Mouse (Mus musculus): ENCODE data around the gene Gm49336. TPM values are rescaled to one million over a fixed set of nuclear protein-coding genes. Genes with fewer than 3 reads are reported as not detected.

Gene Gm49336
- polyA plus RNA-seq, 1 experiment from 2014 or later: 63.9 TPM

GRCm38 (mm10) chr14:60216125-60216524, 35.2 kb downstream of the Gm49336 start:
- no peak overlapping the region for H3K9ac ChIP-seq
- H3K36me3 ChIP-seq: peaks cover 19% of the 10 kb centered on the region
- no peaks in the 10 kb centered on the region for H3K27me3 ChIP-seq
- no peaks in the 10 kb centered on the region for H3K4me1 ChIP-seq
- H3K27ac ChIP-seq: no peak overlapping the region
- no peak overlapping the region for H3K4me3 ChIP-seq
- no peaks in the 10 kb centered on the region for H3K9me3 ChIP-seq (replicated peaks)
- no peak overlapping the region for H3K4me2 ChIP-seq (replicated peaks)
- WGBS: 90% methylated on average over 1 of the region's 1 CpGs
- no peak for ATAC-seq (ENCODE audit: low FRiP score)

- Histone ChIP-seq H3K27ac (no peak overlapping the region), H3K9ac (no peak overlapping the region), H3K27me3 (no peaks in the 10 kb centered on the region), H3K9me3 (replicated peaks) (no peaks in the 10 kb centered on the region), H3K36me3 (peaks cover 19% of the 10 kb centered on the region), H3K4me2 (replicated peaks) (no peak overlapping the region), H3K4me3 (no peak overlapping the region), H3K4me1 (no peaks in the 10 kb centered on the region)
- ATAC-seq (ENCODE audit: low FRiP score): no peak
- 95% methylated on average over 3 of the region's 3 CpGs for WGBS
Measured at GRCm38 (mm10) chr14:60215000-60215399, 36.3 kb downstream of the Gm49336 start.

GRCm38 (mm10) chr14:60214040-60214439, 37.3 kb downstream of the Gm49336 start:
- WGBS: 77% methylated on average over 1 of the region's 1 CpGs
- peaks cover 16% of the 10 kb centered on the region for H3K36me3 ChIP-seq
- H3K9ac ChIP-seq: no peak overlapping the region

GRCm38 (mm10) chr14:60209166-60209565, 42.1 kb downstream of the Gm49336 start:
- Histone ChIP-seq H3K4me2 (replicated peaks) (no peak overlapping the region), H3K27ac (no peak overlapping the region), H3K4me1 (no peaks in the 10 kb centered on the region), H3K27me3 (no peaks in the 10 kb centered on the region), H3K4me3 (no peak overlapping the region), H3K9ac (no peak overlapping the region), H3K9me3 (replicated peaks) (no peaks in the 10 kb centered on the region), H3K36me3 (no peaks in the 10 kb centered on the region)
- ATAC-seq (ENCODE audit: low FRiP score): no peak
- WGBS: 91% methylated on average over 7 of the region's 7 CpGs

More at GRCm38 (mm10) chr14:60214040-60214439, 37.3 kb downstream of the Gm49336 start:
- H3K27ac ChIP-seq: no peak overlapping the region
- no peaks in the 10 kb centered on the region for H3K27me3 ChIP-seq
- no peaks in the 10 kb centered on the region for H3K9me3 ChIP-seq (replicated peaks)
- H3K4me3 ChIP-seq: no peak overlapping the region
- H3K4me2 ChIP-seq (replicated peaks): no peak overlapping the region
- no peak for ATAC-seq (ENCODE audit: low FRiP score)
- no peaks in the 10 kb centered on the region for H3K4me1 ChIP-seq

GRCm38 (mm10) chr14:60204993-60205392, 46.3 kb downstream of the Gm49336 start:
- no peaks in the 10 kb centered on the region for H3K36me3 ChIP-seq
- no peaks in the 10 kb centered on the region for H3K9me3 ChIP-seq (replicated peaks)
- H3K4me1 ChIP-seq: no peaks in the 10 kb centered on the region
- no peak for ATAC-seq (ENCODE audit: low FRiP score)
- H3K4me3 ChIP-seq: no peak overlapping the region
- no peaks in the 10 kb centered on the region for H3K27me3 ChIP-seq
- no peak overlapping the region for H3K9ac ChIP-seq
- 89% methylated on average over 6 of the region's 6 CpGs for WGBS
- no peak overlapping the region for H3K27ac ChIP-seq
- no peak overlapping the region for H3K4me2 ChIP-seq (replicated peaks)

GRCm38 (mm10) chr14:60196884-60197283, 54.4 kb downstream of the Gm49336 start, which contains the start of gene Atp8a2:
Atp8a2 (minus strand) TSS chr14:60197179.
- H3K4me2 ChIP-seq (replicated peaks): no peak within 1 kb of the TSS
- no peak within 1 kb of the TSS for H3K9ac ChIP-seq
- H3K36me3 ChIP-seq: no peaks in the 10 kb centered on the region
- H3K9me3 ChIP-seq (replicated peaks): no peaks in the 10 kb centered on the region
- ATAC-seq (ENCODE audit: low FRiP score): no peak
- H3K27ac ChIP-seq: no peak within 1 kb of the TSS
- H3K4me3 ChIP-seq: no peak within 1 kb of the TSS
- H3K4me1 ChIP-seq: no peaks in the 10 kb centered on the region
- no peaks in the 10 kb centered on the region for H3K27me3 ChIP-seq
- 84% methylated on average over 7 of the region's 7 CpGs for whole genome bisulfite sequencing

GRCm38 (mm10) chr14:60195999-60196398, 55.3 kb downstream of the Gm49336 start:
- no peaks in the 10 kb centered on the region for H3K36me3 ChIP-seq
- H3K27me3 ChIP-seq: no peaks in the 10 kb centered on the region
- ATAC-seq (ENCODE audit: low FRiP score): no peak
- H3K9ac ChIP-seq: no peak overlapping the region
- 87% methylated on average over 5 of the region's 5 CpGs for WGBS
- no peak overlapping the region for H3K27ac ChIP-seq
- no peak overlapping the region for H3K4me2 ChIP-seq (replicated peaks)
- no peaks in the 10 kb centered on the region for H3K4me1 ChIP-seq
- H3K9me3 ChIP-seq (replicated peaks): no peaks in the 10 kb centered on the region
- H3K4me3 ChIP-seq: no peak overlapping the region

- no peaks in the 10 kb centered on the region for H3K27me3 ChIP-seq
- no peaks in the 10 kb centered on the region for H3K9me3 ChIP-seq (replicated peaks)
- H3K27ac ChIP-seq: no peak overlapping the region
- H3K36me3 ChIP-seq: no peaks in the 10 kb centered on the region
- WGBS: 87% methylated on average over 1 of the region's 1 CpGs
- no peak for ATAC-seq (ENCODE audit: low FRiP score)
- no peak overlapping the region for H3K4me2 ChIP-seq (replicated peaks)
- no peaks in the 10 kb centered on the region for H3K4me1 ChIP-seq
- no peak overlapping the region for H3K9ac ChIP-seq
- no peak overlapping the region for H3K4me3 ChIP-seq
Measured at GRCm38 (mm10) chr14:60194606-60195005, 56.7 kb downstream of the Gm49336 start.

GRCm38 (mm10) chr14:60189771-60190170, 61.5 kb downstream of the Gm49336 start:
- no peak overlapping the region for H3K4me2 ChIP-seq (replicated peaks)
- H3K36me3 ChIP-seq: no peaks in the 10 kb centered on the region
- ATAC-seq (ENCODE audit: low FRiP score): no peak
- no peak overlapping the region for H3K4me3 ChIP-seq
- no peaks in the 10 kb centered on the region for H3K4me1 ChIP-seq
- H3K9ac ChIP-seq: no peak overlapping the region
- H3K27ac ChIP-seq: no peak overlapping the region
- no peaks in the 10 kb centered on the region for H3K27me3 ChIP-seq
- no peaks in the 10 kb centered on the region for H3K9me3 ChIP-seq (replicated peaks)
- WGBS: 82% methylated on average over 5 of the region's 5 CpGs

GRCm38 (mm10) chr14:60188201-60188825, 63.0 kb downstream of the Gm49336 start:
- Histone ChIP-seq H3K27ac (no peak overlapping the region), H3K9me3 (replicated peaks) (no peaks in the 10 kb centered on the region), H3K4me3 (no peak overlapping the region), H3K4me2 (replicated peaks) (no peak overlapping the region), H3K27me3 (no peaks in the 10 kb centered on the region), H3K4me1 (no peaks in the 10 kb centered on the region), H3K36me3 (no peaks in the 10 kb centered on the region), H3K9ac (no peak overlapping the region)
- WGBS: 80% methylated on average over 5 of the region's 5 CpGs
- ATAC-seq (ENCODE audit: low FRiP score): no peak

GRCm38 (mm10) chr14:60181306-60181705, 70.0 kb downstream of the Gm49336 start:
- no peak overlapping the region for H3K4me2 ChIP-seq (replicated peaks)
- no peak overlapping the region for H3K27ac ChIP-seq
- H3K9ac ChIP-seq: no peak overlapping the region
- ATAC-seq (ENCODE audit: low FRiP score): no peak
- no peaks in the 10 kb centered on the region for H3K9me3 ChIP-seq (replicated peaks)
- H3K36me3 ChIP-seq: no peaks in the 10 kb centered on the region
- H3K4me3 ChIP-seq: no peak overlapping the region
- peaks cover 12% of the 10 kb centered on the region for H3K4me1 ChIP-seq
- peaks cover 21% of the 10 kb centered on the region for H3K27me3 ChIP-seq
- WGBS: 93% methylated on average over 2 of the region's 2 CpGs

- Histone ChIP-seq H3K9ac (no peak overlapping the region), H3K4me1 (peaks cover 12% of the 10 kb centered on the region), H3K9me3 (replicated peaks) (no peaks in the 10 kb centered on the region), H3K4me3 (no peak overlapping the region), H3K27me3 (peaks cover 47% of the 10 kb centered on the region), H3K36me3 (no peaks in the 10 kb centered on the region), H3K27ac (no peak overlapping the region), H3K4me2 (replicated peaks) (peak overlapping the region; percentile 99)
- WGBS: 46% methylated on average over 2 of the region's 2 CpGs
- no peak for ATAC-seq (ENCODE audit: low FRiP score)
Measured at GRCm38 (mm10) chr14:60178571-60178955, 72.7 kb downstream of the Gm49336 start.

Measured in hindbrain, embryonic 12.5 days (tissue).